Mouse (Mus musculus) intestine, embryonic 15.5 days (tissue): Measurements from ENCODE around the gene Mylk3. TPM values are rescaled to one million over a fixed set of nuclear protein-coding genes. Genes with fewer than 3 reads are reported as not detected.
A peak's percentile ranks its signal among the peaks of the same experiment; 100 is the strongest.

Experiments used
- ATAC-seq: fragments of 200-750 bp; cut with Nextera tagmentation; 2 replicates; pipeline ENCODE4 v1.8.0; 2017; ENCODE audit warnings: moderate TSS enrichment, moderate library complexity
- H3K27ac ChIP-seq: fragments of 300-500 bp; sonication (generic); 2 replicates; pipeline ENCODE4 v1.5.1; 2015; ENCODE audit warnings: mild to moderate bottlenecking, inconsistent platforms
- H3K27me3 ChIP-seq: fragments of 300-500 bp; sonication (generic); replicated peaks from 2 replicates; pipeline ENCODE4 v1.6.1; 2015; ENCODE audit warnings: inconsistent platforms
- H3K36me3 ChIP-seq: fragments of 300-500 bp; sonication (generic); 2 replicates; pipeline ENCODE4 v1.6.1; 2015; ENCODE audit warnings: inconsistent platforms
- H3K4me1 ChIP-seq: fragments of 300-500 bp; sonication (generic); replicated peaks from 2 replicates; pipeline ENCODE4 v1.6.1; 2015; ENCODE audit warnings: inconsistent platforms
- H3K4me2 ChIP-seq: fragments of 300-500 bp; sonication (generic); replicated peaks from 2 replicates; pipeline ENCODE4 v1.6.1; 2015; ENCODE audit warnings: mild to moderate bottlenecking, inconsistent platforms
- H3K4me3 ChIP-seq: fragments of 300-500 bp; sonication (generic); replicated peaks from 2 replicates; pipeline ENCODE4 v1.5.1; 2015; ENCODE audit warnings: inconsistent platforms
- H3K9ac ChIP-seq: fragments of 300-500 bp; sonication (generic); 2 replicates; pipeline ENCODE4 v1.6.1; 2015; ENCODE audit warnings: inconsistent platforms
- H3K9me3 ChIP-seq: fragments of 300-500 bp; sonication (generic); 2 replicates; pipeline ENCODE4 v1.6.1; 2016; ENCODE audit warnings: inconsistent platforms
- WGBS: fragments of 180-500 bp; shearing (Covaris S2); methylation state at CpG from one replicate; pipeline ENCODE4 v1.1.7; 2015; 5-methylcytosine and 5-hydroxymethylcytosine counted together
- polyA plus RNA-seq: library from polyadenylated mRNA; unstranded; fragments of >200 nt; fragmentation: Nextera tagmentation; extraction: Ambion mirVana; gene quantifications from 2 replicates; pipeline ENCODE4 v1.2.1, GENCODE M21; 2015

The Mylk3 gene
- polyA plus RNA-seq, 1 experiment from 2014 or later, result 11.0 TPM

GRCm38 (mm10) chr8:85301941-85302340 is 84.2 kb downstream of the Mylk3 start:
- H3K27ac ChIP-seq, result no peak overlapping the region
- peaks cover 22% of the 10 kb centered on the region; the same call in 1 of the 2 replicates for H3K36me3 ChIP-seq
- peaks cover 11% of the 10 kb centered on the region for H3K4me1 ChIP-seq
- no peak overlapping the region for H3K9ac ChIP-seq
- no peaks in the 10 kb centered on the region for H3K9me3 ChIP-seq
- no peak overlapping the region for H3K4me3 ChIP-seq
- 29% methylated on average over 1 of the region's 1 CpGs for WGBS
- no peak overlapping the region for H3K4me2 ChIP-seq
- no peaks in the 10 kb centered on the region for H3K27me3 ChIP-seq
- no peak for ATAC-seq

GRCm38 (mm10) chr8:85299434-85300077 is 86.6 kb downstream of the Mylk3 start, which contains the start of the genes Orc6 and Vps35:
TSS of gene Orc6 (plus strand) at chr8:85299632.
TSS of gene Vps35 (minus strand) at chr8:85299802.
- H3K9ac ChIP-seq, result peak within 1 kb of the TSS; percentile 94
- peaks cover 11% of the 10 kb centered on the region for H3K4me1 ChIP-seq
- H3K4me2 ChIP-seq, result peak within 1 kb of the TSS; percentile 75
- no peaks in the 10 kb centered on the region for H3K27me3 ChIP-seq
- under 1% methylated on average over 63 of the region's 63 CpGs for WGBS
- H3K36me3 ChIP-seq, result peaks cover 15% of the 10 kb centered on the region; the same call in 1 of the 2 replicates
- peak; percentile 99 for ATAC-seq
- H3K4me3 ChIP-seq, result peak within 1 kb of the TSS; percentile 91
- no peaks in the 10 kb centered on the region for H3K9me3 ChIP-seq
- H3K27ac ChIP-seq, result peak within 1 kb of the TSS; percentile 99

- H3K4me3 ChIP-seq, result peak overlapping the region; percentile 91
Observed at GRCm38 (mm10) chr8:85298600-85299433, 87.3 kb downstream of the Mylk3 start.

GRCm38 (mm10) chr8:85286846-85287245 is 99.3 kb downstream of the Mylk3 start:
- no peaks in the 10 kb centered on the region for H3K4me1 ChIP-seq
- 98% methylated on average over 1 of the region's 1 CpGs for WGBS
- H3K36me3 ChIP-seq, result peaks cover 26% of the 10 kb centered on the region

More at GRCm38 (mm10) chr8:85298600-85299433, 87.3 kb downstream of the Mylk3 start:
- H3K27ac ChIP-seq, result peak overlapping the region; percentile 99
- under 1% methylated on average over 53 of the region's 53 CpGs for WGBS
- ATAC-seq, result peak; percentile 60
- no peaks in the 10 kb centered on the region for H3K27me3 ChIP-seq
- peaks cover 16% of the 10 kb centered on the region for H3K36me3 ChIP-seq
- H3K9ac ChIP-seq, result peak overlapping the region; percentile 94
- H3K9me3 ChIP-seq, result no peaks in the 10 kb centered on the region
- H3K4me2 ChIP-seq, result peak overlapping the region; percentile 75
- peaks cover 11% of the 10 kb centered on the region for H3K4me1 ChIP-seq

More at GRCm38 (mm10) chr8:85286846-85287245, 99.3 kb downstream of the Mylk3 start:
- no peak overlapping the region for H3K9ac ChIP-seq
- no peak overlapping the region for H3K27ac ChIP-seq
- ATAC-seq, result no peak
- no peaks in the 10 kb centered on the region for H3K27me3 ChIP-seq
- H3K9me3 ChIP-seq, result no peaks in the 10 kb centered on the region
- H3K4me2 ChIP-seq, result no peak overlapping the region
- H3K4me3 ChIP-seq, result no peak overlapping the region

Other genes with a start within 250 kb of the Mylk3 start
- not detected in 2 replicates for gene Cks1brt, start 234.4 kb downstream of the Mylk3 start, polyA plus RNA-seq
- gene Olfr371, start 160.4 kb downstream of the Mylk3 start, polyA plus RNA-seq, result not detected in 2 replicates
- gene Orc6, start 86.7 kb downstream of the Mylk3 start, polyA plus RNA-seq, result 91.1 and 97.2 TPM in 2 replicates
- gene Vps35, start 86.5 kb downstream of the Mylk3 start, polyA plus RNA-seq, result 167 and 190 TPM in 2 replicates
- gene 4921524J17Rik, start 46.5 kb upstream of the Mylk3 start, polyA plus RNA-seq, result 36.5 and 39.0 TPM in 2 replicates
- 15.3 and 17.0 TPM in 2 replicates for gene Gpt2, start 106.2 kb upstream of the Mylk3 start, polyA plus RNA-seq
- gene Dnaja2, start 169.0 kb upstream of the Mylk3 start, polyA plus RNA-seq, result 144 and 158 TPM in 2 replicates